Mouse (Mus musculus) erythroblast, adult 5-6 weeks (primary cell): ENCODE results near the gene Tie1. TPM values are rescaled to one million over a fixed set of nuclear protein-coding genes. Genes with fewer than 3 reads are reported as not detected.
"Not testable (repeated sequence)": the region's sequence is repeated elsewhere in the genome, so short reads cannot be mapped to it uniquely, and the experiment has no call there.

Experiments used
- ATAC-seq: replicated peaks from 2 replicates; pipeline ENCODE4 v1.8.0; 2016; ENCODE audit warnings: moderate number of reproducible peaks, mild to moderate bottlenecking, moderate TSS enrichment, inconsistent platforms; ENCODE audit not compliant: poor library complexity, low FRiP score, severe bottlenecking
- total RNA-seq, 2 experiments: library from RNA; stranded (forward) in 1 of 2; stranded (reverse) in 1 of 2; fragments of 150-400 nt in 1 of 2; fragments of 200-764, 138-1000 nt in 1 of 2; gene quantifications; 2 replicates each; pipeline versions ENCODE4 v1.2.3 to v1.2.4; 2015 to 2017; ENCODE audit warnings: low replicate concordance in 2 of 2

The Tie1 gene
- total RNA-seq (2015; ENCODE audit: low replicate concordance) (not detected in 2 replicates), total RNA-seq (2017; ENCODE audit: low replicate concordance) (0.85 TPM in 1 of 2 replicates, not detected in the other)

DNA sequence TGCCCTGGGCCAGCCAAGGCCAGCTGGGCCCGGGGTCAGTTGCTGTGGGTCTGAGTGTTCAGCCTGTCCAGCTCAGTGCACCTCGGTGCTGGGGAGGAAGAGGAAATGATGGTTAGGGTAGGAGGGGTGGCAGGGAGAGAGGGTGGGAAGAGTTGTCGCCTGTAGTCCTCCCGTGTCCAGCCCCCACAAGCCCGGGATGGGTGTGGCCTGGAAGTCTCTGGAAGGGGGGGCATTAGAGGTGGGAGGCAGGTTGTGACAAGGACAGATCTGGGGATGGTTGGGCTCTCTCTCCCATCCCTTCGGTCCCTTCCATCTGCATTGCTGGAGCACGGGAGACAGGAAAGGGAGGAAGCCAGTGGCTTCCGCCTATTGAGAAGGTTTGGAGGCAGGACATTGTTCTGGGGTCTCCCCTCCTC lies at the start of gene Tie1:
TSS of gene Tie1 (minus strand) at position 345 of the 416 bp plus-strand sequence.
- no peak for ATAC-seq

DNA sequence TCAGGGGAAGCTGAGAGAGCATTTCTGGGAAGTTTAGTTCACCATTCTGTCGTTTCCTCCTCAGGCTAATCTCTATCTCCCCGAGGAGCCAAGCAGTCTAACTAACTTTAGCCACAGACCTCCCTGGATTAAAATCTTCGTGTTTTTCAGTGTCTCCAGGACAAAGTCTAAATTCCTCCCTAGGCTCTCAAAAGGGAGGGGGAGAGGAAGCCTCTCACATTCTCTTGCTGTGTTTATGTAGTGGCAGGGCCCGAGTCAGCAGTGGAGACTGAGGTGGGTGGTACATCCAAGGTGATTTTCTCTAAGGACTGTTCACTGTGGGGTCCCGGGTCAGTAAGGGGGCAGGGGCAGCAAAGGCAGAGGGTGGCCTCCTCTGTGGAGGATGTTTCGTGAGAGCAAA lies 47.9 kb upstream of the Tie1 start:
- ATAC-seq = no peak

DNA sequence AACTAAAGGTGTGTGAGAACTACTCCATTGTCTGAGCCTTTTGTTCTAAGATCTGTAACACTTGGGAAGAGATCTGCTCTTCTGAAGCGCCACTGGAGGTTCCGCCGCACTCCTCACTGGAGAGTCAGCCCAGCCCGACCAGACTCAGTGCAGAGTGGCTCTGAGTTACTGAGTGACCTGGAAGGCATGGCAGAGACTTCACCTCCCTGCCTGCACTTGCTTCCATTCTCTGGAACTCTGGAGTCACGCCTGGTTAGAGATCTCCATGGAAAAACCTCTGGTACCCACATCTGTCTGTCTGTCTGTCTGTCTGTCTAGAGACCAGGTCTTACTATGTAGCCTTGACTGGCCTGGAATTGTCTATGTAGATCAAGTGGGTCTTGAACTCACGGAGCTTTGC lies 45.7 kb upstream of the Tie1 start:
- ATAC-seq = no peak

DNA sequence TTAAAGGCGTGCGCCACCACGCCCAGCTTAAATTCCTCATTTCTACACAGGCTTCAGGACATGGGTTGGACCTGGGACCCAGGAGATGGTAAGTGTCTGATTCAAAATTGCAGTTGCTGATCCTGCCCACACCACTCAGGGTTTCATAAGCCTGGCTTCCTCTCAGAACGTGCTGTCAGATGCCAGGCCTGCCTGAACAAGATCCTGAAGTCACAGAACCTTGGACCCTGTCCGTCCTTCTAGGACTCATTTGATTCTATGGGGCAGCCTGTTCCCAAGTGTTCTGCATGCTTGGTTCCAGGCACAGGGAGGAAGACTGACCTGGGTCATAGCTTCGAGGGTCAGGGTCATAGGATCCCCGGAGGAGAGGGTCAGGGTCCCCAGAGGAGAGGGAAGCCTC lies 43.7 kb upstream of the Tie1 start:
- ATAC-seq = no peak

DNA sequence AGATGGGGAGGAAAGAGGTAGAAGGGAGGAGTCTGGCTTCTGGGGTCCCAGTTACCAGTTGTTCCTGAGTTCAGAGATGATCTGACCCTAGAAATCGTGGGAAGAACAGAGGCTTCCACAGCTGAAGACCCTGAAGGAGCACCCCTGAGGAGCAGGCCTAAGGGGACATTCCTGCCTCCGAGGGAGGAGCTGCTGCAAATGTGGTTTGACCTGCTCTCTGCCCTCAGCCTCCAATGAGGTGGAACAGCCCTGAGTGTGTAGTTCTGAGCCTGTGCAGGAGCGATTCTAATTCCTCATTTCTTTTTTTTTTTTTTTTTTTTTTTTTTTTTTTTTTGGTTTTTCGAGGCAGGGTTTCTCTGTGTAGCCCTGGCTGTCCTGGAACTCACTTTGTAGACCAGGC lies 43.3 kb upstream of the Tie1 start:
- ATAC-seq = no peak

DNA sequence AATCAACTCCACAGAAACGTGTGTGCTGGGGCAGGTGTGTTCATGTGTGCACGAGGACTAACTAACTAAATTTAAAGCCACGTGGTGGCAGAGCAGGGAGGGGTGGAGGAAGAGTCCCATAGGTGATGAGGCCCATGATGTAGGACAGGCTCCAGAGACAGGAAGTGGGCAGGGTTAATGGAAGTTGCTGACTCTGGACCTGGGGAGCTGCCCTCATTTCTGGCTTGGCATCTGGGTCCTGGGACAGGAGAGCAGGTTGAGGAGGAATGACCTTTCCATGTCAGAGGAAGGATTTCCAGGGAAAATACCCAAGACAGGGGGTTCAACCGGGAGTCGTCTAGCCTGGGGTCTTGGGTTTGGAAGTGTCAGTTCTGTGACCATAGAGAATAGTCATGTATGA lies 42.8 kb upstream of the Tie1 start:
- no peak for ATAC-seq

DNA sequence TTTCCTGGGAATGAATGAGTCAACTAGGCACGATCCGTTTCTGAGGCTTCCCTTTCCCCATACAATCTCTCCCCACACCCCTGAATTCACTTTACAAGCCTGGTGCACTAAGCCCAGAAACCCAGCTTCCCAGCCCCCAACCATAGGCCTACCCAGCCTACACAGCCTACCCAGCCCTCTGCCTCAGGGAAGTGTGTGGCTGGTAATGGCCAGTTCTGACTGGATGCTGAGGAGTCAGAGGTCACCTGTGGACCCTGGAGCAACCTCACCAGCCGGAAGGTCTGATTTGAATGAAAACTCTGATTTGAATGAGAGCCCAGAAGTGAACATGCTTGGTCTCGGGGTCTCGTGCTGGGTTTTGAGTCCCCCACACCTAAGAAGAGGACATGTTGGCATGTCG lies 37.9 kb upstream of the Tie1 start:
- no peak for ATAC-seq

DNA sequence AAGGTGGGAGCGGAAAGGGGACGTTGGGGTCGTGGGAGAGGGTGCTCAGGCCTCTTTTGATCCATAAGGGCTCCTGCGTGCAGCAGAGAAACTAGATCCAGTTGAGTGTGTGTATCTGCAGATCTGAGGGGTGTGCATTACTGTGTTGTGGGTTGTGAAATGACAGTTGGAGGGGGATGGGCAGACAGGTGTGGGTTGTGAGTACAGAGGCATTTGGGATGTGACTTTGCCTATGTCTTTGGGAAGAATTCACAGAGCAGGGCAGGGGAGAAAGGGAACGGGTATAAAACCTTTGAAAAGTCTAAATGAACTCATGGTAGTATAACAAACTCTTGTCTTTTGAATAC lies 37.4 kb upstream of the Tie1 start:
- ATAC-seq = no peak

DNA sequence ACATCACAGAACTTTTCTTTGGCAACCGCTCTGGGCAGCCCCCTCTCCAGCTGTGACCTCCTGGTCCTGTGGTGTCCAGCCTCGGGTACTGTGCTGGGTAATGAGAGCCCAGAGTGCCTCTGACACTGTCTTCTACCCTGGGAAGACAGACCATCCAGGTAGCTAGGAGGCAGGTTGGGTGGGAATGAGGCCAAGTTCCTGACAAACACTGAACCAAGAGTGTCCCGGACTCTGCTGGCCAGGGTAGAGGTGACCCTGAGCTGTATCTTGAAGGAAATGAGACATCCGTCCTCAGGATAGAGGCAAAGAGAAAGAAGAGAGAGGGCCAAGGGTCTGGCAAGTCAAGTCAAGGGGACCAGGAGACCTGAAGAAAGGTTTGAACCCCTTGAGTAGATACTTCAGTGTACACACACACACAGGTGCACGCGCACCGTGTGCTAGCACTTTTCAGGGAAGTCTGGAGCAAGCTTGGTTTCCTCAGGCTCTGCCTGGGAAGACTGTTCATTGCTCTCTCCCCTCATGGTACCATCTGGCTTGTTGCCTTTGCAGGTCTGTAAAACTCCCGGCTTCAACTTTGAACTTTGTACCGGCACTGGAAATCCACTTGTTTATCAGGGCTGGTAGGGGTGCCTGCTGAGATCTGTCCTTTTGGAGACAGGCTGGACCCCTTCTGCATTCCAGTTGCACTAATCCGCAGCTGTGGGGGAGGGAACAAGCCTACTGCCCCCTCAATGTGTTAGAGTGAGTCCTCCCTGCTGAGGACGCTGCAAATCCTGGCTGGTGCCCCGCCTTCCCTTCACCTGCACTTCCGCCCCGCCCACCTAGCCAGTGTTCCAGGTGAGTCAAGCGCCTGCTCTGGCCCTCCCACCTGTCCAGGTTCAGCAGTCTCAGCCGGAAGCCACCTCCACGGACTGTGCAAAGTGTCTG lies 36.8 kb upstream of the Tie1 start, which contains the start of gene 2610528J11Rik:
TSS of gene 2610528J11Rik (plus strand) at position 592 of the 927 bp plus-strand sequence.
- ATAC-seq = no peak

DNA sequence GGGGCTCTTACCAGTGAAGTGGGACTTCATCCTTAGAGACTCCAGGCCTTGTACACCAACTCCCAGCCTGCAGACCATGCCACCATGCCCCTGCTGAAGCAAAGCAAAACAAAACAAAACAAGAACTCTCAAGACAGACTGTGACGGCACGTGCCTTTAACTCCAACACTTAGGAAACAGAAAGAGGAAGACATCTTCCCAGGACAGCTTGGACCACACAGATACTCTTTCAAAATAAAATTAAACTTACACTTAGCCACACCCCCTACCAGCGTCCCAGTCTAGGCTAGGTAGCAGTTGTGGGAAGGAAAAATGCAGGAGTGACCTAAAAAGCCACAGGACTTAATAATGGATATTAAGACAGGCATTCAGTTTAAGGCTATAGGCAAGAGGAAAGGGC lies 35.9 kb upstream of the Tie1 start:
- no peak for ATAC-seq

DNA sequence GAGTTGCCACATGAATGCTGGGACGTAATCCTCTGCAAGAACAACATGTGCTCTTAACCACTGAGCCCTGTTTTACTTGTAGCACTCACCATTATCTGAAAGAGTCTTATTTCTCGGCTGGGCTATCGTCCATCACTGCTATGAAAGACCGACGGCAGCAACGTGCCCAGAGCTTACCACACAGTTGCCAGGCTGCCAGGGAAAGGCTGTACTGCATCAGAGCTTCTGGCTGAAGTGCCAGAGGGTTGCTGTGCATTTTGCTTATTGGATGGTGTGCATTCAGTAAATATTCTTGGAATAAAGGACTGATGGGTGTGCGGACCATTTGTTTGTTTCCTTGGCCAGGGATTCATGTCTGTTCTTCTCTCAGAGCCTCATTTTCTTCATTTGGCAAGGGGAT lies 34.1 kb upstream of the Tie1 start:
- ATAC-seq = no peak

DNA sequence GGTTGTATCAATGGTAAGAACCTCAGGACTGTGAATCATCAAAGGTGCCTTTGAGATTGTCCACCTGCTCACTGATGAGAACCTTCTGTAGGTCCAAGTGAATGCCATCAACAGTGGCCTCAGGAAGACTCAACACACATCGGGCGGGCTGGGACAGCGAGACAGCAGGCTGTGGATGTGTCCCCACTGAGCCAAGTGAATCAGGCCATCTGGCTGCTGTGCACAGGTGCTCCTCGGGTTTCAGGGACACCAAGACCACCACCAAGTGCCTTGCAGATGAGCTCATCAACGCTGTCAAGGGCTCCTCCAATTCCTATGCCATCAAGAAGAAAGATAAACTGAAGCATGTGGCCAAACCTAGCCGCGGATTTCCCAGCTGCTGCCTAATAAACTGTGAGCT lies 32.4 kb upstream of the Tie1 start:
- no peak for ATAC-seq

DNA sequence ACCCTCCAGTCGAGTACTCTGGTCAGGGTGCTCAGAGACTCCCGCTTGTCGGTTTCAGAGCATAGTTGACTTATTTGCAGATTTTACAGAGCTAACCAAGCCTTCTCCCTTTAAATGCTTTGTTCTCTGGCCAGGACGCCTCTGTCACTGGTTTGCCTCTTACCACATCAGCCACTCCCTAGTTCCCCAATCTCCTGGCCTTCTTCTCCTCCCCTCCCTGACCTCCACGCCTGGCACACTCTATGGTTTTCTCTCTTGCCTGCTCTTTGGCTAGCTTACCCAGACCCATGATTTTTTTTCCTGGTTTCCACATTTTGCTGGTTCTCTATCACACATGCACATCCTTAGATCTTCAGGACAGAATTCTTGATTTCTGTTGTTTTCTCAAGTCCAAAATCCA lies 28.3 kb upstream of the Tie1 start:
- ATAC-seq = no peak

DNA sequence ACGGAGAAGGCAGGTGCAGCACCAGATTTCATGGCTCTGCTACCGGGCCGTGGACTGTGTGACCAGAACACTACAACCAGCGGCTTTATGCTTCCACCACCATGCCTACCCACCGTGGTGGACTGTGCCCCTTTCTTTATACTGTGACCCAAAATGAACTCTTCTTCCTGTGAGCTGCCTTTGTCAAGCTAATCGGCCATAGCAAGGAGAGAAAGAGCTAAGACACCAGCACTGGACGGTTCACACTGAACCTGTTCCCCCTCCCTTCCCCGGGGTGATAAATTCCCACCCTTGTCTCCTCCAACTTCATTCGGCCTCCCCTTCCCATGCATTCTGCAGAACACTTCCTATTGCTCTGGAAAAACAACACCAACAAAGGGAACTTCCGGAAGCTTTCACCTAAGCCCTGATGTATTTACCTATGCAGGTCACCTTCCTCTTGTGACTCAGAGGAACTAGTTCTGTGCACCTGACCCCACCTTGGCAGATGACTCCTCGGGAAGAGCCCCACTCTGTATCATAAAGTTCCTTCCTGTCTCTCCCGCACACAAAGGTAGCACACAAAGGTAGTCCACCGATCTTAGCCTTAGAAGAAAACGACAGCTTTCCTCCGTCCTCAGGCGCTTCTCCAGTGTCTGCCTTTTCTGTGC lies 27.8 kb upstream of the Tie1 start:
- ATAC-seq = no peak

DNA sequence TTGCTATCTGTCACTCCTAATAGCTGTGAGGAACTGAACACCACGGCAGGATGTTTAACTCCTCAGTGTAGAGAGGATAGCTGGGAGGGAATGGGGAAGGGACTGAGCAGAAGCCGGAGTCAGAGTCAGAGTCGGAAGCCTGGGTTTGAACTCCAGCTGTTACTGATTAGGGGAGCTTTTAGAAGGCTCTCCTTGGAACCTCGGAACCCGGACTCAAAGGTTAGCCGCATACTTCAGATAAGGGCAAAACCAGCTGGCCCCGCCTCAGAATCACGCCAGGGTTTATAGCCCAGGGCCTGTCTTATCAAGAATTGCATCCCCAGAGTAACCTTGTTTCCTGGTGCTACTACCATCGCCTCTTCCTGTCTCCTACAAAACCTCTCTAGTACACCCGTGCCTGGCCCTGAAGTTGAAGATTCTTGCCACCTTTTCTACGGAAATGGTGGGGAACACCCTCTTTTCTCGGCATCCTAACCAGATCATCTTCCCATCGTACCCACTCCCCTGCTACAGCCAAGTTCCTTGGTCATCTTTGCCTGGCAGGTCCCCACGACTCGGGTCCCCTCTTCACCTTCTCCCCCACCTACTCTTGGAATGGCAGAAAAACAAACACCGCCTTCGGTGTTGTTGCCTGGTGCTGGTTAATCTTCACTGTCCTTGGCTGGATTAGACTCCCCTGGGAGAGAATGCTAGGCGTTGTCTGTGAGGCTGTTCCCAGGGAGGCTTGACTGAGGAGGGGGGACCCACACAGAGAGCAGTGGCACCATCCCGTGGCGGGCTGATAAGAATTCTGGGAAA lies 27.0 kb upstream of the Tie1 start:
- no peak for ATAC-seq

DNA sequence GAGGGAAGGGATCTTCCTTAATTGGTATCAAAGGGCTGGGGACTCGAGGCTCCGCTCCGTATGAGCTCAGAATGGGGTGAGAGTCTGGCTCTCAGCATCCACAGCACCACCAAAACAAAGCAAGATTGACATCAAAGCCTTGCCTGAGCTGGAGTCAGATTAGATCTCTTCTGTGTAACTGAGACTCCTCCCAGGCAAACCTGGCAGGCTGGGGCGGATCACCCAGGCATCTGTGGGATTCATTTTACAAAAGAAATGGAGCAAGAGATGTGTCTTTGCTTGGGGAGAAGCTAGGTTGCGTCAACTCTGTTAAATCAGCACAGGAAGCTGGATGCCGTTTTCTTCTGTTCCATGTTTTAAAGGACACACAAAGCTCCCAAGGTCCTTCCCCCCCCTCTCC lies 19.2 kb upstream of the Tie1 start:
- ATAC-seq = no peak

DNA sequence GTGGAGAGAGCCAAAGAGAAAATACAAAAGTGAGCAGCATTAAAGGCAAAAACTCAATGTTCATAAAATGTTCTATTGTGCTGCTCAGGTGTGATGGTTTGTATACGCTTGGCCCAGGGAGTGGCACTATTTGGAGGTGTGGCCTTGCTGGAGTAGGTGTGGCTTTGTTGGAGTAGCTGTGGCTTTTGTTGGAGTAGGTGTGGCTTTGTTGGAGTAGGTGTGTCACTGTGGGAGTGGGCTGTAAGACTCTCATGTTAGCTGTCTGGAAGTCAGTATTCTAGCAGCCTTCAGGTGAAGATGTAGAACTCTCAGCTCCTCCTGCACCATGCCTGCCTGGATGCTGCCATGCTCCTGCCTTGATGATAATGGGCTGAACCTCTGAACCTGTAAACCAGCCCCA lies 17.3 kb upstream of the Tie1 start:
- ATAC-seq = not testable (repeated sequence)

DNA sequence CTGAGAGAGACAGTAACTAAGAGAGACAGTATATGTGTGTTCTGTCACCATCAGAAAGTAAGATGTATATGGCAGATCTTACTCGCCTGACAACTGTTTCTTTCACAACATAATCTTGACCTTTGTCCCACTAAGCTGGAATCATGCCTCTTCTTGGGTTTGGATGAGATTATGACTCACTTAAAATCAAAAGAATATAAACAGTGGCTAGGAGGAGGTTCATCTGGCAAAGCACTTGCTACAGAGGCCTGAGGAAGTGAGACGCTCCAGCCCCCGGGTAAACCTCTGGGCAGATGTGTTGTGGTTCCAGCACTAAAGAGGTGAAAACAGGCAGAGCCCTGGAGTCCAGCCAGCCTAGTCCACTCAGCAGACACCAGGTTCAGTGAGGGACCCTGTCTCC lies 15.7 kb upstream of the Tie1 start:
- no peak for ATAC-seq

DNA sequence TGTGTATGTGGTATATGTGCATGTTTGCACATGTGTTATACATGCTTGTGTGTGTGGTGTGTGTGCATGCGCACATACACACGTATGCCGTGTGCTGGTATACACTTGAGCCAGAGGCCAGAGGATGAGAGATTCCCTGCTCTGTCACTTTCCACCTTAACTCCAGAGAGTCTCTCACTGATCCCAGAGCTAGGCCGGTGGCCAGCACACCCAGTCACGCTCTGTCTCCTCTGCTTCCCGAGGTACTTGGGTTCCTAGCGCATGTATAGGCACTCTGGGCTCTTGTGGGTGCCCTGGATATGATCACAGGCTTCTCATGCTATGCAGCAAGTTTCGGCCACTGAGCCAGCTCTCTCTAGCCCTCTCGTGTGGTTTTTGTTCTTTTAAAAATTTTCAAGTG lies 10.9 kb upstream of the Tie1 start:
- no peak for ATAC-seq

DNA sequence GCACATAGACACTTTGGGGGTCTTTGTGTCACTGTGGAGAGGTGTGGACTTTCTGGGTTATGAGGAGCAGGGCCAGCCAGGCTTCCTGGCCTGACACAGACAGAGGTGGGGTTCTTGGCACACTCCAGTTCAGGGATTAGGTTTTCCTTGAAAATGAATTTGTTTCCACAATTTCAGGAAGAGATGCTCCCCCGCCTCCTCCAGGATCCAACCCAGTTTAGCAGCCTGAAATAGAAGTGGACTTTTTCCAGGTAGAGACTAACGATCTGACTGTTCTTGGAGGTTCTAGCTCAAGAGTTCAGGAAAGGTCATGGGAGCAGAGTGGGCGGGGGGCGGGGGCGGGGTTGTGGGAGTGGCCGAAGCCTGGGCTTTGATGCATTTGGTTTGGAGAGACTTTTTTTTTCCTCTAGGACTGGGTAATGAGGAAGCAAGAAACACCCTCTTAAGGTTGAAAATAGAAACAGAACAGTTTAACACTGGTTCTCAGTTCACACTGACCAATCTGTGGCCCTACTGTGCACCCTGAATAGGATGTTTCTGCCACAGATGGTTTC lies 10.4 kb upstream of the Tie1 start:
- no peak for ATAC-seq
